Mouse (Mus musculus) embryonic facial prominence, embryonic 14.5 days (tissue): ENCODE results near the gene Rit1. TPM values are rescaled to one million over a fixed set of nuclear protein-coding genes. Genes with fewer than 3 reads are reported as not detected.

Source experiments
- ATAC-seq: fragments of 200-750 bp; cut with Nextera tagmentation; 2 replicates; pipeline ENCODE4 v1.8.0; 2017; ENCODE audit warnings: low read depth, moderate number of reproducible peaks, moderate TSS enrichment
- DNase-seq: peaks from one replicate; pipeline ENCODE4 v3.0.0-alpha.2; 2015; ENCODE audit warnings: low spot score
- H3K27ac ChIP-seq: fragments of 300-500 bp; sonication (generic); replicated peaks from 2 replicates; pipeline ENCODE4 v1.5.1; 2014; ENCODE audit warnings: low read depth, mild to moderate bottlenecking, low read length, moderate library complexity
- H3K27me3 ChIP-seq: fragments of 300-500 bp; sonication (generic); replicated peaks from 2 replicates; pipeline ENCODE4 v1.6.1; 2014; ENCODE audit warnings: low read length; ENCODE audit not compliant: control insufficient read depth, insufficient read depth
- H3K36me3 ChIP-seq: fragments of 300-500 bp; sonication (generic); 2 replicates; pipeline ENCODE4 v1.6.1; 2014; ENCODE audit warnings: low read length, mixed read lengths; ENCODE audit not compliant: control insufficient read depth, insufficient read depth
- H3K4me1 ChIP-seq: fragments of 300-500 bp; sonication (generic); 2 replicates; pipeline ENCODE4 v1.6.1; 2014; ENCODE audit warnings: antibody characterized with exemption, low read length; ENCODE audit not compliant: control insufficient read depth, insufficient read depth
- H3K4me2 ChIP-seq: fragments of 300-500 bp; sonication (generic); 2 replicates; pipeline ENCODE4 v1.6.1; 2014; ENCODE audit warnings: low read depth, mild to moderate bottlenecking, low read length, moderate library complexity, mixed read lengths
- H3K4me3 ChIP-seq: fragments of 300-500 bp; sonication (generic); 2 replicates; pipeline ENCODE4 v1.5.1; 2014; ENCODE audit warnings: low read depth, mild to moderate bottlenecking, low read length
- H3K9ac ChIP-seq: fragments of 300-500 bp; sonication (generic); 2 replicates; pipeline ENCODE4 v1.6.1; 2014; ENCODE audit warnings: low read depth, mild to moderate bottlenecking, low read length, moderate library complexity, mixed read lengths
- H3K9me3 ChIP-seq: fragments of 300-500 bp; sonication (generic); 2 replicates; pipeline ENCODE4 v1.6.1; 2016; ENCODE audit warnings: low read length; ENCODE audit not compliant: control insufficient read depth
- WGBS: fragments of 180-500 bp; shearing (Covaris S2); extraction: QIAGEN DNeasy Blood & Tissue Kit; methylation state at CpG from one replicate; pipeline ENCODE4 v1.1.7; 2014; 5-methylcytosine and 5-hydroxymethylcytosine counted together
- polyA plus RNA-seq: library from polyadenylated mRNA; unstranded; fragments of >200 nt; fragmentation: Nextera tagmentation; extraction: Ambion mirVana; gene quantifications from 2 replicates; pipeline ENCODE4 v1.2.1, GENCODE M21; 2014

Rit1 gene
- polyA plus RNA-seq, 1 experiment from 2014 or later: 62.9 TPM

DNA sequence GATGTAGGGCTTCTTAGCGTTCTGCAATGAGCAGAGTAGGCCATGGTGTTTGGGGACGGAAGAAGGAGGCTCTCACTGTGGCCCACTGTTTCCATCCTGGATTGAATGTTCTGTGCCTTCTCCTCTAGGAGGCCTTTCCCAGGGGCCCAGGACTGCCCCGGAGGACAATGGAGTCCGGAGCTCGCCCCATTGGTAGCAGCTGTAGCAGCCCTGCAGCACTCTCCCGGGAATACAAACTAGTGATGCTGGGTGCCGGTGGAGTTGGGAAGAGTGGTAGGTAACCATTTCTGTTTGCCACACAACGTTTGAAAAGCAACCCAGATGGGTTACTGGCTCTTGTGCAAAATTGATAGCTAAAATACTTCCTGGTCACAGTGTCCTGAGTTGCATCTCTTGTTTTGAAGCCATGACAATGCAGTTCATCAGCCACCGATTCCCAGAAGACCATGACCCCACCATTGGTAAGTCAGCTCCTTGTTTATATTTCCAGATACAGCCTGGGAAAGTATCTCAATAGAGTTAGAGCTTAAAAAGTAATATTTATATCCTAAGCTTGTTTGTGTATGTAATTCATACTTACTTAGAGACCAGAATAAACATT lies 660 bp downstream of the Rit1 start:
- H3K9me3 ChIP-seq: no peaks in the 10 kb centered on the region
- peak overlapping the region; percentile 63 for H3K4me3 ChIP-seq
- peak overlapping the region; percentile 83 for H3K4me2 ChIP-seq
- H3K27ac ChIP-seq: peak overlapping the region; percentile 64
- DNase-seq (peak; percentile 39), ATAC-seq (peak; percentile 74)
- H3K27me3 ChIP-seq: no peaks in the 10 kb centered on the region
- H3K4me1 ChIP-seq: peaks cover 13% of the 10 kb centered on the region
- WGBS: 11% methylated on average over 9 of the region's 9 CpGs
- peaks cover 54% of the 10 kb centered on the region for H3K36me3 ChIP-seq
- H3K9ac ChIP-seq: peak overlapping the region; percentile 74

DNA sequence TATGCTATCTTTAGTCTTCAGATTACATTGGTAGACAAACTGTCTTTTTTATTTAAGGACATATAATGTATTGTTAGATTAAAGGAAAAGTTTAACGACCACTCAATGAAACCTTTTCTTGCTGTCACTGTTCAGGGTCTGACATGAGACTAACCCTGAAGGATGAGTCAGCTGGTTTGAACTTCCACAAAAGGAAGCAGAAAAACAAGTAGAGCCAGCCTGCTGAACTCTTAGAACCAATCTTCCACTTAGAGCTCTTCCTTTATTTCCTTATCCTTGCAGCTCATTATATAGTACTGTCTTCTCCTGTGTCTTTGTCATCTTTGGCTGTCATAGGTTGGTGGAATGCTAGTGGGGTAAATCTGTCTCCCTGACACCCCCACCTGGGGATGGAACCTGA lies 1.2 kb downstream of the Rit1 start:
- ATAC-seq (no peak), DNase-seq (peak; percentile 57)
- Histone ChIP-seq H3K4me1 (peaks cover 13% of the 10 kb centered on the region), H3K4me2 (peak overlapping the region; percentile 83), H3K36me3 (peaks cover 49% of the 10 kb centered on the region), H3K27ac (no peak overlapping the region), H3K27me3 (no peaks in the 10 kb centered on the region), H3K4me3 (peak overlapping the region; percentile 63), H3K9me3 (no peaks in the 10 kb centered on the region), H3K9ac (0 out of 2 replicates have a peak overlapping the region, but pooled peaks have one; percentile 35)
- 53% methylated on average over 1 of the region's 1 CpGs for WGBS

DNA sequence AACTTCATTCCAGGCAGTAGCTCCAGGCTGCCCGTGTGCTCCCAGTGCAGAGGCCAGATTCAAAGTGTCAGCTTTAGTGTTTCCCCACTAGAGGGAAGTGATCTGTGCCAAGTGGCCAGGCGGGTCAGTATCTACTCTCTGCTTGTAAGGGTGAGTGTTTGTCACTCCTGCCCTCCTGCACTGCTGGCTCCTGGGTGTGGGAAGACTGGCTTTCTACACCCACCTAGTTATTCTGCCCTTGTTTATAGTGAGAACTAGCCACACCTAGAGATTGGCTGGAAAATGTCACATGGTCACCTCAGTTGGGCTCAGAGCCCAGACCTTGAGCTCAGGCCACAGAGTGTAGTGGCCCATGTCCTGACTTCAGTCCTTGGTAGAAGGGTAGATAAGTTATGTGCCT lies 2.5 kb downstream of the Rit1 start:
- WGBS: 70% methylated on average over 2 of the region's 2 CpGs
- H3K4me3 ChIP-seq: no peak overlapping the region

DNA sequence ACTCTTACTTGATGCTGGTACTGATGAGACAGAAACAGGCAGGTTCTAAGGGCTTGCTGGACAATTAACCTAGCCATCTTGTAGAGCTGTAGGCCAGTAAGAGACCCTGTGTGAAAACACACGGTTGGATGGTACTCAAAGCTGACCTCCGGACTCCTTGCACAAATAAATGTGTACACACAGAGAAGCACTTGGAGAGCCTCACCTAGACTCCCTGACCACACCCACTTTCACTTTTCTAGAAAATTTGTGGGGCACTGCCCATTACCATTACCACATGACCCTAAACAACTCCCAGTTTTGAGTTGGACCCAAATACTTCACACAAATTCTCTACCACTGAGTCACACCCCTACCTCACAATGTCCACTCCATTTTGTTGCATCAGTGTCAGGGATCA lies 19.9 kb downstream of the Rit1 start:
- H3K9me3 ChIP-seq: no peaks in the 10 kb centered on the region
- no peak overlapping the region for H3K9ac ChIP-seq
- H3K36me3 ChIP-seq: no peaks in the 10 kb centered on the region
- no peak for ATAC-seq
- no peak overlapping the region for H3K4me3 ChIP-seq
- 76% methylated on average over 2 of the region's 2 CpGs for WGBS
- H3K4me2 ChIP-seq: no peak overlapping the region
- no peaks in the 10 kb centered on the region for H3K4me1 ChIP-seq
- H3K27me3 ChIP-seq: no peaks in the 10 kb centered on the region
- no peak overlapping the region for H3K27ac ChIP-seq
- no peak for DNase-seq

More for the DNA sequence above, 2.5 kb downstream of the Rit1 start:
- no peak for DNase-seq
- H3K27me3 ChIP-seq: no peaks in the 10 kb centered on the region
- H3K4me1 ChIP-seq: peaks cover 13% of the 10 kb centered on the region
- peaks cover 49% of the 10 kb centered on the region for H3K36me3 ChIP-seq
- H3K9me3 ChIP-seq: no peaks in the 10 kb centered on the region
- H3K9ac ChIP-seq: no peak overlapping the region
- no peak overlapping the region for H3K27ac ChIP-seq
- H3K4me2 ChIP-seq: no peak overlapping the region
- no peak for ATAC-seq

DNA sequence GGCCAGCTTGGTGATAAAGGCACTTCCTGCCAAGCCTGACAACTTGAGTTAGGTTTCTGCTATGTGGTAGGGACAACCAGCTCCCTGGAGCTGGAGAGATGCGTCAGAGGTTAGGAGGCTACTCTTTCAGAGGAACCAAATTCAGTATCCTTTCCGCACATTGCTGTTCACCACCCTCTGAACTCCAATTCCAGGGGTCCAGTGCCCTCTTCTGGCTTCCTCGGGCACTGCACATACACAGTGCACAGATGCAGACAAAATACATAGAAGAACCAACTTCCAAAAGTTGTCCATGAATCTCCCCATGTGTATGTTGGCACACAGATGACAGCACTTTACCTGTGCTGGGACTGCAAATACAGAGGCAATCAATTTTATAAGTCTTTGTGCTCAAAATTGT lies 22.0 kb downstream of the Rit1 start:
- DNase-seq (no peak), ATAC-seq (no peak)
- H3K36me3 ChIP-seq: no peaks in the 10 kb centered on the region
- WGBS: 40% methylated on average over 3 of the region's 3 CpGs
- H3K9ac ChIP-seq: no peak overlapping the region
- H3K27me3 ChIP-seq: no peaks in the 10 kb centered on the region
- H3K27ac ChIP-seq: no peak overlapping the region
- no peak overlapping the region for H3K4me2 ChIP-seq
- no peak overlapping the region for H3K4me3 ChIP-seq
- H3K9me3 ChIP-seq: no peaks in the 10 kb centered on the region
- no peaks in the 10 kb centered on the region for H3K4me1 ChIP-seq

DNA sequence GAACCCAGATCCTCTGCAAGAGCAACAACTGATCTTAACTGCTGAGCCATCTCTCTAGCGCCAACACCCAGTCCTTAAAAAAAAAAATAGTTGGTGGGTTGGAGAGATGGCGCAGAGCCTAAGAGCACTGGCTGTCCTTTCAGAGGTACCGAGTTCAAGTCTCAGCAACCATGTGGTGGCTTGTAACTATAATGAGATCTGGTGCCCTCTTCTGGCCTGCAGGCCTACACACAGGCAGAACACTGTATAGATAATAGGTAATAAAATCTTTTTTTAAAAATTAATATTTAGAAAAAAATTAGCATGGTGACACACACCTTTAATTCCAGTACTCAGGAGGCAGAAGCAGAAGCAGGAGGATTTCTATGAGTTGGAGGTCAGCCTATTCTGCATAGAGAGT lies 23.5 kb downstream of the Rit1 start:
- no peak for DNase-seq

DNA sequence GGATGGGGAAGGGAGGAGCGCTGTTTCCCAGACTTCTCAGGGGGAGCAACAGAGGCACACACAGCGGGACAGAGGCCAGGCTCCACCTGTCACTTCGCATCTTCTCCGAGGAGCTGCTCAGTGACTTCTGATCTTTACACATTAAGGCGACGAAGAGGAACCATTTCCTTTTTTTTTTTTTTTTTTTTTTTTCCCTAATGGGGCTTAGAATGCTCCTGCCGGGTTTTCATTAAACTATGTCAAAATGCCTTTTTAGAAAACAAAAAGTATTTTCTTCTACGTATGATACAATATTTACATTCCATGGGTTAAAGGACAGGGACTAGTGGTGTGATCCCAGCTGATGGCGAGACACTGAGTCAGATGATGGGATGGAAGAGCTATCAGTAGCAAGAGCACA lies 28.9 kb downstream of the Rit1 start:
- H3K9me3 ChIP-seq: peaks cover 22% of the 10 kb centered on the region
- H3K27ac ChIP-seq: no peak overlapping the region
- DNase-seq: no peak
- H3K4me3 ChIP-seq: no peak overlapping the region
- H3K36me3 ChIP-seq: peaks cover 27% of the 10 kb centered on the region
- no peaks in the 10 kb centered on the region for H3K4me1 ChIP-seq
- H3K27me3 ChIP-seq: no peaks in the 10 kb centered on the region
- no peak for ATAC-seq
- 90% methylated on average over 9 of the region's 9 CpGs for WGBS
- no peak overlapping the region for H3K9ac ChIP-seq
- no peak overlapping the region for H3K4me2 ChIP-seq

More for the DNA sequence above, 23.5 kb downstream of the Rit1 start:
- Histone ChIP-seq H3K27me3 (no peaks in the 10 kb centered on the region), H3K27ac (no peak overlapping the region), H3K4me2 (no peak overlapping the region), H3K36me3 (no peaks in the 10 kb centered on the region), H3K4me3 (no peak overlapping the region), H3K4me1 (no peaks in the 10 kb centered on the region), H3K9me3 (no peaks in the 10 kb centered on the region), H3K9ac (no peak overlapping the region)
- 93% methylated on average over 3 of the region's 3 CpGs for WGBS
- no peak for ATAC-seq

DNA sequence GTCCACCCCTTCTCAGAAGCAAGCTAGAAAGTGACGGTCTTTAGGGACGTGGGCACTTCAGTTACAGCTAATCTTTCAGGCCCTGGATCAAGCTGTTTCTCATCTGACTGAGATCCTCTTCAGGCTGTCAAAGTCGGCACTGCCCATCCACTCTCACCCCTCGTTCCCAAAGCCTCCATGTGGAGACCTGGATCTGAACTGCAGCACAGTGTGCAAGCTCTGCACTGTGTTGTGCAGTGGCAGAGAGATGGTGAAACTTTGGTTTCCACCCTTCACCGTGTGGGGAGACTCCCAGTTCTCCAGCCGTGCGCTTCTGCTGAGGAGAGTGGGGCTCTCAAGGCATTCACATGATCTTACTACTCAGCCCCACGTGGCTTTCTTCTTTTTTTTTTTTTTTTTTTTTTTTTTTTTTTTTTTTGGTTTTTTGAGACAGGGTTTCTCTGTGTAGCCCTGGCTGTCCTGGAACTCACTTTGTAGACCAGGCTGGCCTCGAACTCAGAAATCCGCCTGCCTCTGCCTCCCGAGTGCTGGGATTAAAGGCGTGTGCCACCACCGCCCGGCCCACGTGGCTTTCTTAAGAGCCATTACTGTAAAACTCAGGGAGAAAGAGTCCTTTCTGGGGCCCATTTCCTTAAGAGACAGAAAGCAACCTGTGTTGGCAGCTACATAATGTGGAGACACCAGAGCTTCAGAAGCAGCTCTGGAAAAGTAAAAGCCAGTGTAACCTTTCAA lies 29.7 kb downstream of the Rit1 start:
- DNase-seq: no peak
- H3K27ac ChIP-seq: no peak overlapping the region
- H3K9me3 ChIP-seq: peaks cover 22% of the 10 kb centered on the region
- H3K36me3 ChIP-seq: peaks cover 27% of the 10 kb centered on the region
- H3K4me3 ChIP-seq: no peak overlapping the region
- no peaks in the 10 kb centered on the region for H3K27me3 ChIP-seq
- ATAC-seq: no peak
- H3K4me1 ChIP-seq: no peaks in the 10 kb centered on the region
- 92% methylated on average over 14 of the region's 15 CpGs for WGBS
- no peak overlapping the region for H3K4me2 ChIP-seq
- no peak overlapping the region for H3K9ac ChIP-seq

DNA sequence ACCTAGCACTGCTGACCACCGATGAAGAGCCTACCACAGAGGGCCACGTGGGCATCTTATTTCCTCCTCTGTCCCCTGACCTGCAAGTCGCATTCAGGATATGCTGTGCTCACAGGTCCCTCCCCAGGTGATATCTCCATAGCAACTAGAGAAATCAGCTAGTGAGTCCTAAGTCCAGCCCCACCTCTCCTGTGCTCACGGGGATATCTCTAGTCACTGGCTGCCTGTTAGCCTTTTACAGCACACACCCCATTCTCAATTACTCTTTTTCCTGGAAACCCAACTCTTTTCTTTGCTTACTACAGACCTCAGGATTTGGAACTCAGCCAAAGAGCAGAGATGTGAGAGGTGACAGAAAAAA lies 30.2 kb downstream of the Rit1 start:
- no peak overlapping the region for H3K4me3 ChIP-seq
- DNase-seq (peak; percentile 32), ATAC-seq (peak; percentile 41; the same call in 1 of the 2 replicates)
- H3K9ac ChIP-seq: no peak overlapping the region
- H3K27me3 ChIP-seq: no peaks in the 10 kb centered on the region
- H3K4me2 ChIP-seq: no peak overlapping the region
- H3K9me3 ChIP-seq: peaks cover 22% of the 10 kb centered on the region
- H3K36me3 ChIP-seq: peaks cover 27% of the 10 kb centered on the region
- no peak overlapping the region for H3K27ac ChIP-seq
- 87% methylated on average over 4 of the region's 4 CpGs for WGBS
- H3K4me1 ChIP-seq: no peaks in the 10 kb centered on the region
